Mouse (Mus musculus) MEL (cell line): ENCODE measurements around the gene Vopp1. TPM values are rescaled to one million over a fixed set of nuclear protein-coding genes. Genes with fewer than 3 reads are reported as not detected.
"Not testable (repeated sequence)": the region's sequence is repeated elsewhere in the genome, so short reads cannot be mapped to it uniquely, and the experiment has no call there.

ENCODE experiments used
- DNase-seq: peaks from one replicate; pipeline ENCODE4 v3.0.0; 2011; ENCODE audit warnings: low read depth, low spot score
- H3K27ac ChIP-seq: 2 replicates; pipeline ENCODE4 v1.5.1; 2012; ENCODE audit warnings: low read depth, mild to moderate bottlenecking, control low read depth, low read length, moderate library complexity; ENCODE audit not compliant: control insufficient read depth
- H3K27me3 ChIP-seq, 2 experiments: fragments of 150-350 bp in 1 of 2; sonication (generic) in 1 of 2; 2 replicates each; pipeline ENCODE4 v1.6.1; 2012; ENCODE audit warnings: low read length in 2 of 2, mild to moderate bottlenecking in 2 of 2, improper control_type of control experiment in 1 of 2, moderate library complexity in 1 of 2; ENCODE audit not compliant: insufficient read depth in 2 of 2, control insufficient read depth in 1 of 2
- H3K36me3 ChIP-seq, 2 experiments: 2 replicates each; pipeline ENCODE4 v1.6.1; 2012 to 2014; ENCODE audit warnings: low read length in 2 of 2, improper control_type of control experiment in 1 of 2, inconsistent platforms in 1 of 2, mild to moderate bottlenecking in 1 of 2; ENCODE audit not compliant: insufficient read depth in 2 of 2, control insufficient read depth in 1 of 2
- H3K4me1 ChIP-seq, 2 experiments: fragments of 150-350 bp in 1 of 2; sonication (generic) in 1 of 2; 2 replicates each; pipeline ENCODE4 v1.6.1; 2012; ENCODE audit warnings: low read length in 2 of 2, improper control_type of control experiment in 1 of 2, mild to moderate bottlenecking in 1 of 2; ENCODE audit not compliant: insufficient read depth in 2 of 2, control insufficient read depth in 1 of 2
- H3K4me3 ChIP-seq, 2 experiments: fragments of 150-350 bp in 1 of 2; sonication (generic) in 1 of 2; 2 replicates each; pipeline ENCODE4 v1.5.1; 2012; ENCODE audit warnings: low read depth in 2 of 2, low read length in 2 of 2, mild to moderate bottlenecking in 2 of 2, moderate library complexity in 2 of 2, control low read depth in 1 of 2, improper control_type of control experiment in 1 of 2; ENCODE audit not compliant: control insufficient read depth in 1 of 2, insufficient read depth in 1 of 2
- H3K79me2 ChIP-seq: 2 replicates; pipeline ENCODE4 v1.6.1; 2012; ENCODE audit warnings: mild to moderate bottlenecking, low read length, moderate library complexity; ENCODE audit not compliant: control insufficient read depth, poor library complexity, insufficient read depth
- H3K9ac ChIP-seq: 2 replicates; pipeline ENCODE4 v1.6.1; 2012; ENCODE audit warnings: low read depth, mild to moderate bottlenecking, control low read depth, low read length, moderate library complexity; ENCODE audit not compliant: control insufficient read depth, poor library complexity, severe bottlenecking
- H3K9me3 ChIP-seq: fragments of 150-350 bp; sonication (generic); replicated peaks from 2 replicates; pipeline ENCODE4 v1.6.1; 2012; ENCODE audit warnings: mild to moderate bottlenecking, low read length, improper control_type of control experiment, moderate library complexity; ENCODE audit not compliant: insufficient read depth
- CHD2 ChIP-seq: IDR thresholded peaks from 2 replicates; pipeline ENCODE4 v1.6.1; 2011; ENCODE audit warnings: low read length, improper control_type of control experiment
- CTCF ChIP-seq, 3 experiments: IDR thresholded peaks in 2 of 3; conservative IDR thresholded peaks in 1 of 3; 2 replicates each; pipeline ENCODE4 v1.5.1; 2011 to 2012; ENCODE audit warnings: low read length in 3 of 3, low read depth in 2 of 3, mild to moderate bottlenecking in 2 of 3, improper control_type of control experiment in 1 of 3, inconsistent platforms in 1 of 3, mixed read lengths in 1 of 3, moderate library complexity in 1 of 3; ENCODE audit not compliant: control insufficient read depth in 1 of 3, insufficient read depth in 1 of 3, poor library complexity in 1 of 3, severe bottlenecking in 1 of 3
- E2F4 ChIP-seq: IDR thresholded peaks from 2 replicates; pipeline ENCODE4 v1.6.1; 2011; ENCODE audit warnings: low read depth, low read length, improper control_type of control experiment, borderline replicate concordance
- ELF1 ChIP-seq: IDR thresholded peaks from 2 replicates; pipeline ENCODE4 v1.6.1; 2014; ENCODE audit warnings: low read depth, mild to moderate bottlenecking, inconsistent platforms, low read length, improper control_type of control experiment, moderate library complexity
- ETS1 ChIP-seq: IDR thresholded peaks from 2 replicates; pipeline ENCODE4 v1.6.1; 2012; ENCODE audit warnings: low read depth, mild to moderate bottlenecking, inconsistent platforms, low read length, improper control_type of control experiment, moderate library complexity
- GABPA ChIP-seq: IDR thresholded peaks from 2 replicates; pipeline ENCODE4 v1.6.1; 2012; ENCODE audit warnings: low read depth, mild to moderate bottlenecking, inconsistent platforms, low read length, improper control_type of control experiment, moderate library complexity
- JUND ChIP-seq: IDR thresholded peaks from 2 replicates; pipeline ENCODE4 v1.6.1; 2011; ENCODE audit warnings: low read depth, mild to moderate bottlenecking, improper control_type of control experiment, low read length
- MEF2A ChIP-seq: IDR thresholded peaks from 2 replicates; pipeline ENCODE4 v1.6.1; 2014; ENCODE audit warnings: low read depth, mild to moderate bottlenecking, inconsistent platforms, low read length, improper control_type of control experiment; ENCODE audit not compliant: poor library complexity, insufficient replicate concordance, severe bottlenecking; ENCODE audit errors: extremely low read depth
- MXI1 ChIP-seq: IDR thresholded peaks from 2 replicates; pipeline ENCODE4 v1.6.1; 2011; ENCODE audit warnings: mild to moderate bottlenecking, low read depth, low read length, improper control_type of control experiment
- NELFE ChIP-seq: IDR thresholded peaks from 2 replicates; pipeline ENCODE4 v1.6.1; 2011; ENCODE audit warnings: low read depth, low read length, improper control_type of control experiment
- POLR2AphosphoS2 ChIP-seq: IDR thresholded peaks from 2 replicates; pipeline ENCODE4 v1.6.1; 2011; ENCODE audit warnings: low read length, improper control_type of control experiment
- RAD21 ChIP-seq: IDR thresholded peaks from 2 replicates; pipeline ENCODE4 v1.6.1; 2011; ENCODE audit warnings: mild to moderate bottlenecking, low read depth, low read length, improper control_type of control experiment
- RCOR1 ChIP-seq: IDR thresholded peaks from 2 replicates; pipeline ENCODE4 v1.6.1; 2012; ENCODE audit warnings: low read depth, mild to moderate bottlenecking, inconsistent platforms, low read length, improper control_type of control experiment
- SMC3 ChIP-seq: IDR thresholded peaks from 2 replicates; pipeline ENCODE4 v1.6.1; 2011; ENCODE audit warnings: low read depth, low read length, improper control_type of control experiment
- UBTF ChIP-seq: IDR thresholded peaks from 2 replicates; pipeline ENCODE4 v1.6.1; 2012; ENCODE audit warnings: low read depth, mild to moderate bottlenecking, inconsistent platforms, low read length, improper control_type of control experiment, moderate library complexity, borderline replicate concordance; ENCODE audit not compliant: insufficient read depth
- USF2 ChIP-seq, 2 experiments: IDR thresholded peaks; 2 replicates each; pipeline ENCODE4 v1.6.1; 2011 to 2012; ENCODE audit warnings: improper control_type of control experiment in 2 of 2, low read length in 2 of 2, borderline replicate concordance in 1 of 2, inconsistent platforms in 1 of 2, low read depth in 1 of 2, mild to moderate bottlenecking in 1 of 2; ENCODE audit not compliant: insufficient read depth in 1 of 2
- ZC3H11A ChIP-seq: IDR thresholded peaks from 2 replicates; pipeline ENCODE4 v1.6.1; 2012; ENCODE audit warnings: low read depth, mild to moderate bottlenecking, inconsistent platforms, low read length, improper control_type of control experiment
- ZNF384 ChIP-seq: IDR thresholded peaks from 2 replicates; pipeline ENCODE4 v1.6.1; 2012; ENCODE audit warnings: low read depth, mild to moderate bottlenecking, inconsistent platforms, low read length, improper control_type of control experiment
- polyA plus RNA-seq, 2 experiments: library from polyadenylated mRNA; stranded (reverse) in 1 of 2; unstranded in 1 of 2; fragments of >175 nt in 1 of 2; fragments of >200 nt in 1 of 2; gene quantifications; 2 replicates each; pipeline versions ENCODE4 v1.2.1 to v1.2.4; 2012; ENCODE audit warnings: low replicate concordance in 2 of 2, low read depth in 1 of 2; ENCODE audit not compliant: insufficient read length in 2 of 2, insufficient read depth in 1 of 2, missing spikeins in 1 of 2
- total RNA-seq: library from RNA; depleted of rRNA; stranded (reverse); fragments of 300-350 nt; gene quantifications from 2 replicates; pipeline ENCODE4 v1.2.3, GENCODE M21; 2012

The Vopp1 gene
- total and polyA plus RNA-seq, 3 experiments: 14.2 to 17.0 TPM; not detected in 1

GRCm38 (mm10) chr6:57859043-57860042 is 34.4 kb upstream of the Vopp1 start:
- peak overlapping the region in 1 of 2 experiments; percentile 22; a peak in 1 of 4 replicates for H3K4me3 ChIP-seq
- no peaks in the 10 kb centered on the region for H3K79me2 ChIP-seq
- DNase-seq: peak; percentile 71
- no peaks in the 10 kb centered on the region for H3K36me3 ChIP-seq
- no peaks in the 10 kb centered on the region for H3K9me3 ChIP-seq
- no peaks in the 10 kb centered on the region for H3K4me1 ChIP-seq
- H3K27me3 ChIP-seq: no peaks in the 10 kb centered on the region; a peak in 1 of 4 replicates
- peak overlapping the region; percentile 50; the same call in 1 of the 2 replicates for H3K9ac ChIP-seq
- no peak overlapping the region for H3K27ac ChIP-seq
- TF ChIP-seq CHD2: no peak
- peak; percentile 91 for TF ChIP-seq ZC3H11A
- TF ChIP-seq CTCF (IDR thresholded peaks at IDR 0.05 in 2 of 3, conservative IDR thresholded peaks at IDR 0.05 in 1 of 3; ENCODE audit: control insufficient read depth in 1 of 3, insufficient read depth in 1 of 3, low read depth in 2 of 3, low read length in 3 of 3, poor library complexity in 1 of 3, severe bottlenecking in 1 of 3): peak; percentile 69 to 86 (median 72)
- TF ChIP-seq RAD21: peak; percentile 96
- peak; percentile 48; the same call in 1 of the 2 replicates for TF ChIP-seq ZNF384
- TF ChIP-seq SMC3: peak; percentile 94

- H3K36me3 ChIP-seq, H3K27me3 ChIP-seq, H3K9ac ChIP-seq, DNase-seq, H3K79me2 ChIP-seq, H3K27ac ChIP-seq, H3K9me3 ChIP-seq, H3K4me3 ChIP-seq, H3K4me1 ChIP-seq: not testable (repeated sequence)
Measured at GRCm38 (mm10) chr6:57851177-57851576, 26.2 kb upstream of the Vopp1 start.

GRCm38 (mm10) chr6:57850286-57850685 is 25.3 kb upstream of the Vopp1 start, which contains the start of gene Vmn1r21:
TSS of gene Vmn1r21 (minus strand) at chr6:57850343.
- Histone ChIP-seq H3K79me2 (no peaks in the 10 kb centered on the region), H3K9me3 (no peaks in the 10 kb centered on the region)

More at GRCm38 (mm10) chr6:57850286-57850685, 25.3 kb upstream of the Vopp1 start, which contains the start of gene Vmn1r21:
- no peak for TF ChIP-seq E2F4
- no peak for TF ChIP-seq POLR2AphosphoS2
- no peak for TF ChIP-seq MXI1
- TF ChIP-seq MEF2A: no peak
- TF ChIP-seq ZC3H11A: no peak
- no peak for TF ChIP-seq UBTF
- TF ChIP-seq ETS1: no peak
- no peak for TF ChIP-seq RCOR1
- no peak for TF ChIP-seq USF2 (IDR thresholded peaks at IDR 0.05; ENCODE audit: borderline replicate concordance in 1 of 2, insufficient read depth in 1 of 2, low read depth in 1 of 2, low read length in 2 of 2)
- no peak for TF ChIP-seq NELFE
- no peak for TF ChIP-seq GABPA
- TF ChIP-seq ELF1: no peak
- no peak for TF ChIP-seq JUND
- no peaks in the 10 kb centered on the region for H3K4me1 ChIP-seq
- H3K27me3 ChIP-seq: no peaks in the 10 kb centered on the region
- no peak within 1 kb of the TSS for H3K9ac ChIP-seq
- no peak for DNase-seq
- H3K36me3 ChIP-seq: no peaks in the 10 kb centered on the region
- no peak within 1 kb of the TSS for H3K27ac ChIP-seq
- H3K4me3 ChIP-seq: no peak within 1 kb of the TSS
